Mouse (Mus musculus) stomach, embryonic 16.5 days (tissue): ENCODE measurements at regions not wholly inside any gene's neighbourhood (a gene's known extent, or its start where the extent isn't known, plus 50 kb on each side); places are given as distances from the start of the nearest gene placed in this dataset.

Experiments
- ATAC-seq: fragments of 200-750 bp; cut with Nextera tagmentation; 2 replicates; pipeline ENCODE4 v1.8.0; 2017; ENCODE audit warnings: moderate number of reproducible peaks, moderate TSS enrichment; ENCODE audit not compliant: insufficient read depth, low FRiP score
- H3K27ac ChIP-seq: fragments of 300-500 bp; sonication (generic); 2 replicates; pipeline ENCODE4 v1.5.1; 2014; ENCODE audit warnings: low read length
- H3K27me3 ChIP-seq: fragments of 300-500 bp; sonication (generic); 2 replicates; pipeline ENCODE4 v1.6.1; 2014; ENCODE audit warnings: low read length, control low read depth, mixed read lengths; ENCODE audit not compliant: control insufficient read depth, insufficient read depth
- H3K36me3 ChIP-seq: fragments of 300-500 bp; sonication (generic); 2 replicates; pipeline ENCODE4 v1.6.1; 2014; ENCODE audit warnings: low read length; ENCODE audit not compliant: control insufficient read depth, insufficient read depth
- H3K4me1 ChIP-seq: fragments of 300-500 bp; sonication (generic); 2 replicates; pipeline ENCODE4 v1.6.1; 2014; ENCODE audit warnings: low read length, control low read depth, mixed read lengths; ENCODE audit not compliant: control insufficient read depth, insufficient read depth
- H3K4me2 ChIP-seq: fragments of 300-500 bp; sonication (generic); 2 replicates; pipeline ENCODE4 v1.6.1; 2014; ENCODE audit warnings: low read depth, low read length, mixed read lengths
- H3K4me3 ChIP-seq: fragments of 300-500 bp; sonication (generic); replicated peaks from 2 replicates; pipeline ENCODE4 v1.5.1; 2014; ENCODE audit warnings: mild to moderate bottlenecking, low read length
- H3K9ac ChIP-seq: fragments of 300-500 bp; sonication (generic); 2 replicates; pipeline ENCODE4 v1.6.1; 2014; ENCODE audit warnings: low read length
- H3K9me3 ChIP-seq: fragments of 300-500 bp; sonication (generic); replicated peaks from 2 replicates; pipeline ENCODE4 v1.6.1; 2016; ENCODE audit warnings: low read length, control low read depth; ENCODE audit not compliant: control insufficient read depth
- WGBS: fragments of 180-500 bp; shearing (Covaris S2); extraction: QIAGEN DNeasy Blood & Tissue Kit; methylation state at CpG from one replicate; pipeline ENCODE4 v1.1.7; 2014; 5-methylcytosine and 5-hydroxymethylcytosine counted together

DNA sequence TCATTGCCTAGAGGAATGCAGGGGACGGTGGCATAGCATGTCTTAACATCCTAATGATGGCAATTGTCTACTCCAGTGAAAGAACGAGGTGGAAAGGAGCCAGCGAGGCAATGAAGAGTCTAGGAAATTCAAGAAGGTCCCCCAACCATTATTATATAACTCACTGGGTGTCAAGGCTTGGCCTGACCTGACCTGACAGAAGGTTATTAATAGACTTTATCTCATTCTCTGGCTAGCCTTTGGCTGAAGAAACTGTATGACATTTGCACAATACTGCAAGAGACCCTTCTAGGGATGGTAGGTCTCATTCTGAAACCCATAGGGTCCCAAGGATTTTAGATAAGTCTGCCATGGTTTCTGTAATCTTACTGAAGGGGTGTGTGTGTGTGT lies 121.0 kb upstream of the Jarid2 start:
- ATAC-seq: no peak
- Histone ChIP-seq H3K4me2 (no peak overlapping the region), H3K36me3 (no peaks in the 10 kb centered on the region)

DNA sequence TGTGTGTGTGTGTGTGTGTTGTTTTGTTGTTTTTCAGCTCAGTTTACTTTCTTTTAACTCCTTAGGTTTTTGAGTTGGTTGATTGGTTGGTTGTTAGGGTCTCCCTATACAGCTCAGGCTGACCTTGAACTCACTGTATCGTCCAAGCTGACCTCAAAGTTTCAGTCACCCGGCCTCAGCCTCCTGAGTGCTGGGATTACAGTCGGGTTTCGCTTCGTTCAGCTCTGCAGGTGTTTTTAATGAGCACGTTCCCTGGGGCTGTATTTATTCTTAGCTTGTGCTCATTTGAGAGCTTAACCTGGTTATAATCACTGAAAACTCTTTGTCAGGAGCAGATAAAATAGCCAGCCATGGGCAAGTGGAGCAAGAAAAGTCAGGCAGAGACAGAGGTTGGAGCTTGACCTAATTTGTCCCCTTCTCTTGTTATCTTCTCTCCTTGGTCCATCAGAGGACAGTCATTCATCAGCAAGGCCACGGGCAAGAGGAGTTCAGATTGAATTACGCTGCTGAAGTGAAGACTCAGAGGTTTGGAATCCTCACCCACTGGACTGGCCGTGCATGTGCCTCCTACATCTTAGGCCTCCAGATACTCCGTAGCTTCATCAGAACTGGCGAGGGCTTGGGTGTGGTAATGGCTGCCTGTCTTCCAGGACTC lies 120.5 kb upstream of the Jarid2 start:
- Histone ChIP-seq H3K9ac (no peak overlapping the region), H3K4me2 (no peak overlapping the region), H3K9me3 (no peaks in the 10 kb centered on the region), H3K4me3 (no peak overlapping the region), H3K27ac (no peak overlapping the region), H3K4me1 (no peaks in the 10 kb centered on the region), H3K36me3 (no peaks in the 10 kb centered on the region), H3K27me3 (no peaks in the 10 kb centered on the region)
- ATAC-seq: no peak
- WGBS: 64% methylated on average over 11 of the region's 11 CpGs

More for the DNA sequence above, 121.0 kb upstream of the Jarid2 start:
- Histone ChIP-seq H3K4me1 (no peaks in the 10 kb centered on the region), H3K27me3 (no peaks in the 10 kb centered on the region), H3K9ac (no peak overlapping the region), H3K4me3 (no peak overlapping the region), H3K9me3 (no peaks in the 10 kb centered on the region), H3K27ac (no peak overlapping the region)
- 87% methylated on average over 3 of the region's 3 CpGs for WGBS

DNA sequence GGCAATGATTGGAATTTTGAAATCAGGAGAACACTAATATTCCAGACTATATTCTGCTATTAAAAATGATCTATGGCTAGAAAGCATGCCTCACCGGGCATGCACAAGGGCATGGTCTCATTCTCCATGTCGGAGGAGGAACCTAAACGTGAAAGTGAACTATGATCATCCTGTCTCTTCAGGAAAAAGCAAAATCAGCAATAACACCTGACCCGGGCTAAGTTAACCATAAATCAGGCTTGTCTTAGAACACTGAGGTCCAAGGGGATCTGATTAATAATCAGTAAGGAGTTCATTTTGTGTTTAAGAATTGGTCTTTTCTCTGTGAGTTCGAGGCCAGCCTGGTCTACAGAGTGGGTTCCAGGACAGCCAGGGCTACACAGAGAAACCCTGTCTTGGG lies 119.7 kb upstream of the Jarid2 start:
- Histone ChIP-seq H3K9ac (no peak overlapping the region), H3K4me2 (no peak overlapping the region), H3K4me1 (no peaks in the 10 kb centered on the region), H3K27me3 (no peaks in the 10 kb centered on the region), H3K36me3 (no peaks in the 10 kb centered on the region), H3K9me3 (no peaks in the 10 kb centered on the region), H3K4me3 (no peak overlapping the region), H3K27ac (no peak overlapping the region)
- 76% methylated on average over 5 of the region's 5 CpGs for WGBS
- no peak for ATAC-seq

DNA sequence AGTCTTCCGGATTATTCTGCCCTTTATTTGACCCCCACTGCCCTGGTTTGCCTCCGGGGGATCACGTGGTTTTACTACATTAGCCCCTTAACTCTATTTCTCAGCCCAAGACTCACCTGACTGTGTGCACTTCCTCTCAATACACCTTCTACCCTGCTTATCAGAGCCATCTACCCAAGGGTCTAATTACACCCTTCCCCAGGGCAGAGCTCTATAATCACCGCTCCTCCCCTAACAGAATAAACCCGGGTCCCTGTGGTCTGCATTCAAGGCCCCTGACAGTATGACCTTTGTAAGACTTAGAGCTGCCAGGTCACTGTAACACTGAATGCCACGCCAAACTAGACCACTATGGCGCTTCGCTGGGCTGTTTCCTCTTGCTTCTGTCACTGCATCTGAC lies 113.6 kb upstream of the Jarid2 start:
- 58% methylated on average over 8 of the region's 8 CpGs for WGBS
- ATAC-seq: no peak
- no peaks in the 10 kb centered on the region for H3K36me3 ChIP-seq
- no peak overlapping the region for H3K4me2 ChIP-seq
- H3K4me3 ChIP-seq: no peak overlapping the region
- no peak overlapping the region for H3K27ac ChIP-seq
- H3K9me3 ChIP-seq: no peaks in the 10 kb centered on the region
- no peaks in the 10 kb centered on the region for H3K27me3 ChIP-seq
- H3K4me1 ChIP-seq: no peaks in the 10 kb centered on the region
- no peak overlapping the region for H3K9ac ChIP-seq

DNA sequence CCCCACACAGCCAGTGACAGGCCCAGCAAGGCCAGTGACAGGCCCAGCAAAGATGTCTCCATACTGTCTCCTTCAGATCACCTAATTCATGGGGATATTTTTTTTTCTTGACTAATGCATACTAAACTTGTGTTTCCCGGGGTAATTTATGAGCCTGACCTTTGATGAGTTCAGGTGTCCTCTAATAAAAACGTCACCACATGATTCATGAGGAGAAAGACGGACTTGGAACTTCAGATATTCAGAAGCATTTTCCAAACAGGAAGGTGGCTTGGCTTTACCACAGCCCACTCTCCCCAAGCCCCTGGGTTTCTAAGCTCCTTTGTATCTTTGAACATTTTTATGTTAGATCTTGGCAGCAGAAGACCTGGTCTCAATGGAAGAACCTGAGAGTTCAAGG lies 110.9 kb upstream of the Jarid2 start:
- Histone ChIP-seq H3K27ac (no peak overlapping the region), H3K9me3 (no peaks in the 10 kb centered on the region), H3K9ac (no peak overlapping the region), H3K4me1 (peaks cover 7% of the 10 kb centered on the region; the same call in 1 of the 2 replicates), H3K27me3 (no peaks in the 10 kb centered on the region), H3K36me3 (no peaks in the 10 kb centered on the region), H3K4me3 (no peak overlapping the region), H3K4me2 (no peak overlapping the region)
- no peak for ATAC-seq
- WGBS: 55% methylated on average over 3 of the region's 3 CpGs

GRCm38 (mm10) chr13:44622661-44623355 lies 106.5 kb upstream of the Jarid2 start:
- Histone ChIP-seq H3K4me3 (no peak overlapping the region), H3K4me2 (no peak overlapping the region), H3K27me3 (no peaks in the 10 kb centered on the region), H3K36me3 (no peaks in the 10 kb centered on the region), H3K9me3 (no peaks in the 10 kb centered on the region), H3K27ac (peak overlapping the region; percentile 68), H3K4me1 (peaks cover 12% of the 10 kb centered on the region; the same call in 1 of the 2 replicates), H3K9ac (0 out of 2 replicates have a peak overlapping the region, but pooled peaks have one; percentile 36)
- peak; percentile 82 for ATAC-seq
- 37% methylated on average over 12 of the region's 12 CpGs for WGBS

DNA sequence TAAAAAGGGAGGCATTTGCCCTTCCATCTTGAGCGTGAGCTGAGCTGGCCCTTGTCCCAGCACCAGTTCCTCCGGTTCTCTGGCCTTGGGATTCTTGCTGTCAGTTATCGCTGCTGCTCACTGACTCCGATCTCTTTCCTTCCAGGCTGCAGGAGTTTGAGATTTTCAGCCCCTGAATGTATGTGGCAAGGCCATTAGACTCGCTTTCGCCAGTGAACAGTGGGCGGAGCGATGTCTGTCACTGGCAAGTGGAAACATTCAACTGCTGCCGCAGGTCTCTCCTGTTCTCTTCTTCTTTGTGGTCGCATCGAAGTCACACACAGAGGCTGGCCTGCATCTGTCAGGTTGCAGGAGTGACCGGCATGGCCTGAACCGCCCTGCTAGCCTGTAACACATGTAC lies 104.6 kb upstream of the Jarid2 start:
- H3K4me1 ChIP-seq: peaks cover 12% of the 10 kb centered on the region; the same call in 1 of the 2 replicates
- H3K4me2 ChIP-seq: no peak overlapping the region
- no peak overlapping the region for H3K9ac ChIP-seq
- WGBS: 68% methylated on average over 13 of the region's 13 CpGs
- no peak overlapping the region for H3K4me3 ChIP-seq
- H3K36me3 ChIP-seq: no peaks in the 10 kb centered on the region
- H3K9me3 ChIP-seq: no peaks in the 10 kb centered on the region
- H3K27me3 ChIP-seq: no peaks in the 10 kb centered on the region
- no peak for ATAC-seq
- H3K27ac ChIP-seq: no peak overlapping the region

DNA sequence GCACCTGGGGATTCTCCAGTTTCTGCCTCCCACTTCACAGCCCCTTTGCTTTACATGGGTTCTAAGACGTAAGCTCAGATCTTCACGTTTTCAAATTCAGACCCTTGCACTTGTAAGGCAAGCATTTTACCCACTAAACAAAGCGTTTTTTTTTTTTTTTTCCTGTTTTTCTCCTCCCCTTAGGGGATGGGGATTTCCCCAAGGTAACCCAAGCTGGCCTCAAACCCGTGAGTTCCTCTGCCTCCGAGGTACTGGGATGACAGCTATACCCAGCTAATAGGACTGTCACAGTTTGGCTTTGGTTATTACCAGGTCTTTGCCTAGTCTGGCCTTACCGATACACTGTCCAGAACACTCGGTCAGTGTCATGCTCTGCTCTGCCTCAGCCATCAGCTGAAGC lies 103.5 kb upstream of the Jarid2 start:
- H3K4me2 ChIP-seq: no peak overlapping the region
- H3K4me1 ChIP-seq: peaks cover 12% of the 10 kb centered on the region; the same call in 1 of the 2 replicates
- WGBS: 63% methylated on average over 7 of the region's 7 CpGs
- no peak overlapping the region for H3K9ac ChIP-seq
- no peak overlapping the region for H3K4me3 ChIP-seq
- no peak overlapping the region for H3K27ac ChIP-seq
- H3K9me3 ChIP-seq: no peaks in the 10 kb centered on the region
- no peaks in the 10 kb centered on the region for H3K27me3 ChIP-seq
- ATAC-seq: no peak
- no peaks in the 10 kb centered on the region for H3K36me3 ChIP-seq

DNA sequence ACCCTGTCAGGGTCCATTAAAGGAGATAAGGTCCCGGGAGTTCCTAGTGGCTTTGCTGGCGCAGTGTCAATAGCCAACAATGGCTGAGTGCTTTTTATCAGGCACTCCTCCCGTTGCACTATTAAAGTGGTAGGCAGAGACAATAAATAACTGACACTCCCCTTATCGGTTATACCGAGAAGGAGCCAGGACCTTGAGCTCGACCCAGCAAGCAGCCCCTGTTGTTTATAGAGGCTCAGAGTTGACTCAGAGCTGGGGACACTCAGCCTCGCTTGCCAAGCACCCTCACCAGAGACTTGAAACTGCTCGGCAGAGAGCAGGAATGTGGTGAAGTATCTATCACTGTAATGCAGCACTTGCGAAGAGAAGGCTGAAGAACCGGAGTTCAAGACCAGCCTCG lies 102.5 kb upstream of the Jarid2 start:
- Histone ChIP-seq H3K9ac (no peak overlapping the region), H3K27ac (no peak overlapping the region), H3K4me3 (no peak overlapping the region), H3K9me3 (no peaks in the 10 kb centered on the region), H3K27me3 (no peaks in the 10 kb centered on the region), H3K36me3 (no peaks in the 10 kb centered on the region), H3K4me1 (peaks cover 12% of the 10 kb centered on the region; the same call in 1 of the 2 replicates), H3K4me2 (no peak overlapping the region)
- no peak for ATAC-seq
- WGBS: 35% methylated on average over 11 of the region's 11 CpGs
